Comparison of ENCODE assay signal across 9 mouse cellular contexts in the genomic region with DNA sequence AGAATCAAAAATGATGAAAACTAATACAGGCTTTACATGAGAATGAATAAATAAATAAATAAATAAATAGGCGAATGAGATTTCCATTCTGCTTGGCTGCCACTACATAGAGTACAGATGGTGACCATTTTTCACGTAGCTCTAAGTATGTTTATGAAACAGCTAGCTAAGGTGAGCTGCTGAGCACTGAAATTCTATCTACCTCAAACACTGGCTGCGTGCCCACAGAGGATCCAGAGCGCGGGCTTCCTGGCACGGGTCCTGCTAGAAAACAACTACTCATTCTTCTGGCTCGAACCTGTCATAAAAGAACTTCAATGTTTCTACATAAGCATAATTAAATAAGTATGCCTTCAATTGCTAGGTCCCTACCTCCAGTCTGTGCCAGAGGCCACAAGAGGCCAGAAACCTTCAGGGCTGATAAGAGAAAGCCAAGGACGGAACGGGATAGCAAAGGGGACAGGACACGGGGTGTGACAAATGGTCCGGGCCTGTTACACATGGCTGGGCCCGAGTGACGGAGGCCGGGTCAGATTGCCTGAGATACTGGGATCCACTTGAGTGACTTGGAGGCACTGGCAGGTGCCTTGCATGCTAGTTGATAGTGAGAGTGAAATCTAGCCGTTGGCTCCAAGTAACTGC. TPM values are rescaled to one million over a fixed set of nuclear protein-coding genes. Genes with fewer than 3 reads are reported as not detected.
DNase-seq lines count a peak whose midpoint lies in the region; ATAC-seq and TF ChIP-seq lines count a peak whose summit lies in the region.
"Had no signal": no experiment of that assay in that cellular context is flagged by ENCODE, and none has a peak within 500 bp of the region (broad histone marks: within the 10 kb centered on the region; RNA-seq: fewer than 3 reads in every experiment).

No protein-coding gene starts in this region.

- no peaks in the 10 kb centered on the region for H3K9me3 ChIP-seq in hindbrain, embryonic 13.5 days
- no peaks in the 10 kb centered on the region for H3K9me3 ChIP-seq in hindbrain, embryonic 14.5 days (ENCODE audit: control insufficient read depth, low read length)
- no peaks in the 10 kb centered on the region for H3K9me3 ChIP-seq in intestine, embryonic 16.5 days (ENCODE audit: control insufficient read depth, low read length)

- TF ChIP-seq POLR2A in cerebellum, adult 2 months (IDR thresholded peaks at IDR 0.05; ENCODE audit: borderline replicate concordance, insufficient read depth, low read length), result no peak

- no peaks in the 10 kb centered on the region for H3K36me3 ChIP-seq in hindbrain, embryonic 13.5 days
- H3K36me3 ChIP-seq in hindbrain, embryonic 14.5 days (replicated peaks; ENCODE audit: control insufficient read depth, insufficient read depth), result no peaks in the 10 kb centered on the region
- H3K36me3 ChIP-seq in intestine, embryonic 16.5 days (ENCODE audit: control insufficient read depth, insufficient read depth, low read length), result no peaks in the 10 kb centered on the region

- H3K27ac ChIP-seq in hindbrain, embryonic 13.5 days, result no peak overlapping the region
- H3K27ac ChIP-seq in hindbrain, embryonic 14.5 days, result no peak overlapping the region
- H3K27ac ChIP-seq in cerebellum, adult 2 months (ENCODE audit: insufficient read depth, low read length), result peak overlapping the region; percentile 53; the same call in 1 of the 2 replicates
- no peak overlapping the region for H3K27ac ChIP-seq in intestine, embryonic 16.5 days (ENCODE audit: low read length)
- H3K27ac ChIP-seq: macrophage had no signal

- H3K9ac ChIP-seq in hindbrain, embryonic 13.5 days, result no peak overlapping the region
- no peak overlapping the region for H3K9ac ChIP-seq in hindbrain, embryonic 14.5 days
- H3K9ac ChIP-seq in intestine, embryonic 16.5 days (ENCODE audit: low read depth, low read length), result no peak overlapping the region

- peak; percentile 41; the same call in 1 of the 2 replicates for ATAC-seq in hindbrain, embryonic 13.5 days (ENCODE audit: low FRiP score)
- no peak for ATAC-seq in hindbrain, embryonic 14.5 days (ENCODE audit: low FRiP score)
- ATAC-seq in intestine, embryonic 16.5 days, result peak; percentile 80

- H3K4me3 ChIP-seq in hindbrain, embryonic 13.5 days, result no peak overlapping the region
- H3K4me3 ChIP-seq in hindbrain, embryonic 14.5 days (replicated peaks; ENCODE audit: low read length), result no peak overlapping the region
- peak overlapping the region; percentile 11 for H3K4me3 ChIP-seq in cerebellum, adult 2 months (replicated peaks; ENCODE audit: insufficient read depth, low read depth, low read length)
- H3K4me3 ChIP-seq in intestine, embryonic 16.5 days (ENCODE audit: low read length), result no peak overlapping the region

- no peaks in the 10 kb centered on the region for H3K27me3 ChIP-seq in hindbrain, embryonic 13.5 days
- no peaks in the 10 kb centered on the region for H3K27me3 ChIP-seq in hindbrain, embryonic 14.5 days (ENCODE audit: control insufficient read depth, insufficient read depth, low read length)
- no peaks in the 10 kb centered on the region for H3K27me3 ChIP-seq in cerebellum, adult 2 months (ENCODE audit: control insufficient read depth, insufficient read depth, low read length)
- no peaks in the 10 kb centered on the region for H3K27me3 ChIP-seq in intestine, embryonic 16.5 days (replicated peaks; ENCODE audit: control insufficient read depth, insufficient read depth, low read length)

- no peak for DNase-seq in hindbrain, embryonic 14.5 days (ENCODE audit: low spot score)
- peak; percentile 82 to 83 for DNase-seq in cerebellum, adult 2 months
- DNase-seq in lung, postnatal 4 days, result peak; percentile 17 to 29
- no peak for DNase-seq in frontal cortex, postnatal 36 days (ENCODE audit: low spot score in 2 of 2)
- no peak for DNase-seq in ovary, adult 18-20 months (ENCODE audit: low spot score)
- no peak for DNase-seq in urinary bladder, postnatal 10 days (ENCODE audit: low spot score)

- no peak for TF ChIP-seq CTCF in cerebellum, adult 2 months (IDR thresholded peaks at IDR 0.05; ENCODE audit: borderline replicate concordance, insufficient read depth, low read depth, low read length)

- WGBS in hindbrain, embryonic 13.5 days, result 71% methylated on average over 15 of the region's 15 CpGs
- 62% methylated on average over 15 of the region's 15 CpGs for WGBS in hindbrain, embryonic 14.5 days
- WGBS in cerebellum, adult 2 months, result 10% methylated on average over 15 of the region's 15 CpGs
- WGBS in intestine, embryonic 16.5 days, result 57% methylated on average over 15 of the region's 15 CpGs

- no peak overlapping the region for H3K4me2 ChIP-seq in hindbrain, embryonic 13.5 days
- H3K4me2 ChIP-seq in hindbrain, embryonic 14.5 days (replicated peaks), result no peak overlapping the region
- no peak overlapping the region for H3K4me2 ChIP-seq in intestine, embryonic 16.5 days (ENCODE audit: low read depth, low read length)

- H3K4me1 ChIP-seq in hindbrain, embryonic 13.5 days (replicated peaks), result peaks cover 12% of the 10 kb centered on the region; the same call in 1 of the 2 replicates
- H3K4me1 ChIP-seq in hindbrain, embryonic 14.5 days (replicated peaks; ENCODE audit: control insufficient read depth, insufficient read depth, low read length), result peaks cover 3% of the 10 kb centered on the region; the same call in 1 of the 2 replicates
- H3K4me1 ChIP-seq in cerebellum, adult 2 months (ENCODE audit: control insufficient read depth, insufficient read depth, low read length), result peaks cover 26% of the 10 kb centered on the region
- peaks cover 14% of the 10 kb centered on the region; the same call in 1 of the 2 replicates for H3K4me1 ChIP-seq in intestine, embryonic 16.5 days (ENCODE audit: control insufficient read depth, insufficient read depth, low read length)

RNA-seq across cellular contexts. Expression of a gene that starts 37.7 kb away (rescaled TPM):
- 12.6 and 13.6 TPM in 2 replicates for polyA plus RNA-seq in hindbrain, embryonic 13.5 days (2015; fragmentation: Nextera tagmentation; extraction: Ambion mirVana)
- 14.0 and 14.6 TPM in 2 replicates for polyA plus RNA-seq in hindbrain, embryonic 14.5 days (2014; fragmentation: Nextera tagmentation; extraction: Ambion mirVana)
- 20.8 and 20.9 TPM in 2 replicates for polyA plus RNA-seq in cerebellum, adult 2 months (2012; rRNA removed)
- 33.5 and 35.0 TPM in 2 replicates for polyA plus RNA-seq in intestine, embryonic 16.5 days (2015; fragmentation: Nextera tagmentation; extraction: Ambion mirVana)

Comparison
In these comparisons a context has a peak if more than half of its experiments do, and no peak if none do; other contexts are left out.
1. DNase-seq: peak in cerebellum, adult 2 months (2 of 2) and lung, postnatal 4 days (2 of 2); none in hindbrain, embryonic 14.5 days (single experiment), frontal cortex, postnatal 36 days (0 of 2), ovary, adult 18-20 months (single experiment) and urinary bladder, postnatal 10 days (single experiment).